Mouse (Mus musculus): ENCODE results near the gene Galnt17. TPM values are rescaled to one million over a fixed set of nuclear protein-coding genes. Genes with fewer than 3 reads are reported as not detected.

The Galnt17 gene
- polyA plus RNA-seq, 1 experiment from 2014 or later: 8.1 TPM

GRCm38 (mm10) chr5:131089876-131090275, 218.4 kb downstream of the Galnt17 start:
- no peak overlapping the region for H3K9ac ChIP-seq (ENCODE audit: low read depth, low read length)
- H3K9me3 ChIP-seq (ENCODE audit: control insufficient read depth, low read length): no peaks in the 10 kb centered on the region
- H3K4me2 ChIP-seq (ENCODE audit: low read length): no peak overlapping the region
- H3K36me3 ChIP-seq (ENCODE audit: control insufficient read depth, insufficient read depth, low read length): no peaks in the 10 kb centered on the region
- H3K27me3 ChIP-seq (replicated peaks; ENCODE audit: control insufficient read depth, insufficient read depth, low read length): no peaks in the 10 kb centered on the region
- no peak overlapping the region for H3K27ac ChIP-seq (ENCODE audit: low read depth, low read length)
- WGBS: 55% methylated on average over 8 of the region's 8 CpGs
- peaks cover 4% of the 10 kb centered on the region for H3K4me1 ChIP-seq (ENCODE audit: control insufficient read depth, insufficient read depth, low read depth, low read length)
- no peak for ATAC-seq
- H3K4me3 ChIP-seq (ENCODE audit: low read length): no peak overlapping the region

- no peak overlapping the region for H3K9ac ChIP-seq (ENCODE audit: low read depth, low read length)
- no peaks in the 10 kb centered on the region for H3K36me3 ChIP-seq (ENCODE audit: control insufficient read depth, insufficient read depth, low read length)
- no peaks in the 10 kb centered on the region for H3K9me3 ChIP-seq (ENCODE audit: control insufficient read depth, low read length)
- H3K4me2 ChIP-seq (ENCODE audit: low read length): no peak overlapping the region
- H3K27ac ChIP-seq (ENCODE audit: low read depth, low read length): no peak overlapping the region
- no peak overlapping the region for H3K4me3 ChIP-seq (ENCODE audit: low read length)
- 41% methylated on average over 11 of the region's 11 CpGs for WGBS
- H3K4me1 ChIP-seq (ENCODE audit: control insufficient read depth, insufficient read depth, low read depth, low read length): peaks cover 4% of the 10 kb centered on the region
- H3K27me3 ChIP-seq (replicated peaks; ENCODE audit: control insufficient read depth, insufficient read depth, low read length): no peaks in the 10 kb centered on the region
- ATAC-seq: no peak
Observed at GRCm38 (mm10) chr5:131088866-131089265, 219.4 kb downstream of the Galnt17 start.

- peak overlapping the region; percentile 41 for H3K4me2 ChIP-seq (ENCODE audit: low read length)
- H3K4me3 ChIP-seq (ENCODE audit: low read length): no peak overlapping the region
- ATAC-seq: peak; percentile 71
- 24% methylated on average over 14 of the region's 14 CpGs for WGBS
- no peaks in the 10 kb centered on the region for H3K9me3 ChIP-seq (ENCODE audit: control insufficient read depth, low read length)
- H3K36me3 ChIP-seq (ENCODE audit: control insufficient read depth, insufficient read depth, low read length): no peaks in the 10 kb centered on the region
- peaks cover 5% of the 10 kb centered on the region for H3K4me1 ChIP-seq (ENCODE audit: control insufficient read depth, insufficient read depth, low read depth, low read length)
- no peak overlapping the region; the same call in 1 of the 2 replicates for H3K9ac ChIP-seq (ENCODE audit: low read depth, low read length)
- peak overlapping the region; percentile 81 for H3K27ac ChIP-seq (ENCODE audit: low read depth, low read length)
- H3K27me3 ChIP-seq (replicated peaks; ENCODE audit: control insufficient read depth, insufficient read depth, low read length): no peaks in the 10 kb centered on the region
Observed at GRCm38 (mm10) chr5:131083072-131083657, 225.1 kb downstream of the Galnt17 start.

DNA sequence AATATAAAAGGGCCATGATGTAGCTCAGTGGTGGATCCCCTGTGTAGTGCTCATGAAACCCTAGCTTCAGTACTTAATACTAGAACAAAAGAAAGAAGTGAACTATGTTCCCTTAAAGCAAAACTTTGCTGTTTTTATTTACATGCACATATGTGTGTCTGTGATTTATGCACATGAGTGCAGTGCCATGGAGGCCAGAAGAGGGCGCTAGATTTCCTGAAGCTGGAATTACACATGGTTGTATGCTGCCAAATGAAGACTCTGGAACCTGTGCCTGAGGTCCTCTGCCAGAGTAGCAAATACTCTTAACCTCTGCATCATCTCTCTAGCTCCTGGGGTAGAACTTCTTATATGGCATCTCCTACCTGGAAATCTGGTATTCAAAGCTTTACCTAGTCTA, 230.6 kb downstream of the Galnt17 start:
- 30% methylated on average over 1 of the region's 1 CpGs for WGBS
- ATAC-seq: no peak
- Histone ChIP-seq H3K9me3 (ENCODE audit: control insufficient read depth, low read length) (no peaks in the 10 kb centered on the region), H3K4me2 (ENCODE audit: low read length) (no peak overlapping the region), H3K36me3 (ENCODE audit: control insufficient read depth, insufficient read depth, low read length) (no peaks in the 10 kb centered on the region), H3K9ac (ENCODE audit: low read depth, low read length) (no peak overlapping the region), H3K27ac (ENCODE audit: low read depth, low read length) (no peak overlapping the region), H3K4me3 (ENCODE audit: low read length) (no peak overlapping the region), H3K27me3 (replicated peaks; ENCODE audit: control insufficient read depth, insufficient read depth, low read length) (no peaks in the 10 kb centered on the region), H3K4me1 (ENCODE audit: control insufficient read depth, insufficient read depth, low read depth, low read length) (no peaks in the 10 kb centered on the region)

GRCm38 (mm10) chr5:131075795-131076194, 232.5 kb downstream of the Galnt17 start:
- Histone ChIP-seq H3K27me3 (replicated peaks; ENCODE audit: control insufficient read depth, insufficient read depth, low read length) (no peaks in the 10 kb centered on the region), H3K36me3 (ENCODE audit: control insufficient read depth, insufficient read depth, low read length) (no peaks in the 10 kb centered on the region), H3K9me3 (ENCODE audit: control insufficient read depth, low read length) (no peaks in the 10 kb centered on the region), H3K9ac (ENCODE audit: low read depth, low read length) (no peak overlapping the region), H3K4me1 (ENCODE audit: control insufficient read depth, insufficient read depth, low read depth, low read length) (no peaks in the 10 kb centered on the region), H3K4me2 (ENCODE audit: low read length) (no peak overlapping the region), H3K4me3 (ENCODE audit: low read length) (no peak overlapping the region), H3K27ac (ENCODE audit: low read depth, low read length) (no peak overlapping the region)
- 94% methylated on average over 7 of the region's 7 CpGs for WGBS
- no peak for ATAC-seq

DNA sequence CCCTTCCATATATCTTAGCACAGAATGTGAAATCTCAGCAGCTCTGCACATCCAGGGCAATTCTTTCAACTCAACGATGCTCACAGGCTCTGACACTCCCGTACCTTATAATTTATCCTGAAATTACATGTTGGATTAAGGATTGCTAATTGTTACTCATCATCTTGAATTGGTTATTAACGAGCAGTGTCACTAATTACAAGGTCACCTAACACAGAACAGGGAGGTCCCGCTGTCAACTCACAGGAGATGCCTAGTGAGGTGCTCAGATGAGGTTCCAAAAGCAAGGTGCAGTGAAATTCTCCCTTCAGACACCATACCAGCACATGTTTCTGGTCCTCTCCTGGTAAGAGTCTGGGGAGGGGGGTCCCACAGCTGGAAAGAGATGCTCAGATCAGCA, 234.0 kb downstream of the Galnt17 start:
- no peaks in the 10 kb centered on the region for H3K36me3 ChIP-seq (ENCODE audit: control insufficient read depth, insufficient read depth, low read length)
- ATAC-seq: no peak
- H3K27me3 ChIP-seq (replicated peaks; ENCODE audit: control insufficient read depth, insufficient read depth, low read length): no peaks in the 10 kb centered on the region
- no peak overlapping the region for H3K4me2 ChIP-seq (ENCODE audit: low read length)
- no peak overlapping the region for H3K4me3 ChIP-seq (ENCODE audit: low read length)
- 77% methylated on average over 4 of the region's 4 CpGs for WGBS
- no peak overlapping the region for H3K27ac ChIP-seq (ENCODE audit: low read depth, low read length)
- no peak overlapping the region for H3K9ac ChIP-seq (ENCODE audit: low read depth, low read length)
- H3K4me1 ChIP-seq (ENCODE audit: control insufficient read depth, insufficient read depth, low read depth, low read length): no peaks in the 10 kb centered on the region
- no peaks in the 10 kb centered on the region for H3K9me3 ChIP-seq (ENCODE audit: control insufficient read depth, low read length)

GRCm38 (mm10) chr5:131065174-131065573, 243.1 kb downstream of the Galnt17 start:
- no peaks in the 10 kb centered on the region for H3K36me3 ChIP-seq (ENCODE audit: control insufficient read depth, insufficient read depth, low read length)
- no peaks in the 10 kb centered on the region for H3K4me1 ChIP-seq (ENCODE audit: control insufficient read depth, insufficient read depth, low read depth, low read length)
- no peak overlapping the region for H3K27ac ChIP-seq (ENCODE audit: low read depth, low read length)
- H3K4me2 ChIP-seq (ENCODE audit: low read length): no peak overlapping the region
- no peak overlapping the region for H3K9ac ChIP-seq (ENCODE audit: low read depth, low read length)
- H3K9me3 ChIP-seq (ENCODE audit: control insufficient read depth, low read length): no peaks in the 10 kb centered on the region
- H3K27me3 ChIP-seq (replicated peaks; ENCODE audit: control insufficient read depth, insufficient read depth, low read length): no peaks in the 10 kb centered on the region
- ATAC-seq: no peak
- 77% methylated on average over 6 of the region's 6 CpGs for WGBS
- H3K4me3 ChIP-seq (ENCODE audit: low read length): no peak overlapping the region

- ATAC-seq: no peak
- Histone ChIP-seq H3K9ac (ENCODE audit: low read depth, low read length) (no peak overlapping the region), H3K4me2 (ENCODE audit: low read length) (no peak overlapping the region), H3K4me1 (ENCODE audit: control insufficient read depth, insufficient read depth, low read depth, low read length) (no peaks in the 10 kb centered on the region), H3K27ac (ENCODE audit: low read depth, low read length) (no peak overlapping the region), H3K36me3 (ENCODE audit: control insufficient read depth, insufficient read depth, low read length) (no peaks in the 10 kb centered on the region), H3K4me3 (ENCODE audit: low read length) (no peak overlapping the region), H3K9me3 (ENCODE audit: control insufficient read depth, low read length) (no peaks in the 10 kb centered on the region), H3K27me3 (replicated peaks; ENCODE audit: control insufficient read depth, insufficient read depth, low read length) (no peaks in the 10 kb centered on the region)
- 22% methylated on average over 4 of the region's 4 CpGs for WGBS
Observed at GRCm38 (mm10) chr5:131048505-131048904, 259.8 kb downstream of the Galnt17 start.

GRCm38 (mm10) chr5:131043130-131043529, 265.2 kb downstream of the Galnt17 start:
- H3K9me3 ChIP-seq (ENCODE audit: control insufficient read depth, low read length): no peaks in the 10 kb centered on the region

GRCm38 (mm10) chr5:131040441-131040840, 267.9 kb downstream of the Galnt17 start:
- Histone ChIP-seq H3K9ac (ENCODE audit: low read depth, low read length) (no peak overlapping the region), H3K9me3 (ENCODE audit: control insufficient read depth, low read length) (no peaks in the 10 kb centered on the region), H3K4me2 (ENCODE audit: low read length) (no peak overlapping the region), H3K36me3 (ENCODE audit: control insufficient read depth, insufficient read depth, low read length) (no peaks in the 10 kb centered on the region), H3K27ac (ENCODE audit: low read depth, low read length) (no peak overlapping the region), H3K27me3 (replicated peaks; ENCODE audit: control insufficient read depth, insufficient read depth, low read length) (no peaks in the 10 kb centered on the region), H3K4me1 (ENCODE audit: control insufficient read depth, insufficient read depth, low read depth, low read length) (no peaks in the 10 kb centered on the region), H3K4me3 (ENCODE audit: low read length) (no peak overlapping the region)
- WGBS: 93% methylated on average over 2 of the region's 2 CpGs
- ATAC-seq: no peak

More at GRCm38 (mm10) chr5:131043130-131043529, 265.2 kb downstream of the Galnt17 start:
- no peak overlapping the region for H3K9ac ChIP-seq (ENCODE audit: low read depth, low read length)
- H3K4me3 ChIP-seq (ENCODE audit: low read length): no peak overlapping the region
- ATAC-seq: no peak
- no peak overlapping the region for H3K27ac ChIP-seq (ENCODE audit: low read depth, low read length)
- H3K36me3 ChIP-seq (ENCODE audit: control insufficient read depth, insufficient read depth, low read length): no peaks in the 10 kb centered on the region
- H3K4me1 ChIP-seq (ENCODE audit: control insufficient read depth, insufficient read depth, low read depth, low read length): no peaks in the 10 kb centered on the region
- H3K4me2 ChIP-seq (ENCODE audit: low read length): no peak overlapping the region
- no peaks in the 10 kb centered on the region for H3K27me3 ChIP-seq (replicated peaks; ENCODE audit: control insufficient read depth, insufficient read depth, low read length)

All from hindbrain, embryonic 16.5 days (tissue).